Mouse (Mus musculus): ENCODE results near the gene Cenpv.

- TF ChIP-seq CTCF (IDR thresholded peaks at IDR 0.05; ENCODE audit: extremely low read depth, insufficient read depth, insufficient read length, insufficient replicate concordance) (no peak), POLR2A (IDR thresholded peaks at IDR 0.05; ENCODE audit: low read depth, low read length) (no peak)
Measured at GRCm38 (mm10) chr11:62555896-62556412, 16.9 kb upstream of the Cenpv start.
